Mouse (Mus musculus) forebrain, embryonic 11.5 days (tissue): ENCODE results near the gene Pde10a. TPM values are rescaled to one million over a fixed set of nuclear protein-coding genes. Genes with fewer than 3 reads are reported as not detected.

ENCODE experiments used
- ATAC-seq: fragments of 200-750 bp; cut with Nextera tagmentation; replicated peaks from 2 replicates; pipeline ENCODE4 v1.8.0; 2017; ENCODE audit warnings: moderate TSS enrichment; ENCODE audit not compliant: low FRiP score
- DNase-seq: peaks from one replicate; pipeline ENCODE4 v3.0.0-alpha.2; 2017; ENCODE audit warnings: low spot score
- H3K27ac ChIP-seq: fragments of 300-500 bp; sonication (generic); 2 replicates; pipeline ENCODE4 v1.5.1; 2014; ENCODE audit warnings: low read depth, low read length
- H3K27me3 ChIP-seq: fragments of 300-500 bp; sonication (generic); 2 replicates; pipeline ENCODE4 v1.6.1; 2014; ENCODE audit warnings: mild to moderate bottlenecking, low read length, mixed read lengths; ENCODE audit not compliant: control insufficient read depth, insufficient read depth
- H3K36me3 ChIP-seq: fragments of 300-500 bp; sonication (generic); 2 replicates; pipeline ENCODE4 v1.6.1; 2014; ENCODE audit warnings: mild to moderate bottlenecking, low read length, moderate library complexity, mixed read lengths; ENCODE audit not compliant: control insufficient read depth, insufficient read depth
- H3K4me1 ChIP-seq: fragments of 300-500 bp; sonication (generic); replicated peaks from 2 replicates; pipeline ENCODE4 v1.6.1; 2014; ENCODE audit warnings: low read length, mixed read lengths; ENCODE audit not compliant: control insufficient read depth, insufficient read depth
- H3K4me2 ChIP-seq: fragments of 300-500 bp; sonication (generic); 2 replicates; pipeline ENCODE4 v1.6.1; 2014; ENCODE audit warnings: low read depth, mild to moderate bottlenecking, low read length, moderate library complexity, mixed read lengths; ENCODE audit not compliant: severe bottlenecking
- H3K4me3 ChIP-seq: fragments of 300-500 bp; sonication (generic); 2 replicates; pipeline ENCODE4 v1.5.1; 2014; ENCODE audit warnings: low read depth, low read length
- H3K9ac ChIP-seq: fragments of 300-500 bp; sonication (generic); 2 replicates; pipeline ENCODE4 v1.6.1; 2014; ENCODE audit warnings: low read length
- H3K9me3 ChIP-seq: fragments of 300-500 bp; sonication (generic); 2 replicates; pipeline ENCODE4 v1.6.1; 2016; ENCODE audit warnings: low read length, mixed read lengths; ENCODE audit not compliant: control insufficient read depth
- WGBS: fragments of 180-500 bp; shearing (Covaris S2); extraction: QIAGEN DNeasy Blood & Tissue Kit; methylation state at CpG from one replicate; pipeline ENCODE4 v1.1.7; 2014; 5-methylcytosine and 5-hydroxymethylcytosine counted together
- polyA plus RNA-seq: library from polyadenylated mRNA; unstranded; fragments of >200 nt; fragmentation: Nextera tagmentation; extraction: Ambion mirVana; gene quantifications from 2 replicates; pipeline ENCODE4 v1.2.1, GENCODE M21; 2014

The Pde10a gene
- polyA plus RNA-seq, 1 experiment from 2014 or later = 9.0 TPM

DNA sequence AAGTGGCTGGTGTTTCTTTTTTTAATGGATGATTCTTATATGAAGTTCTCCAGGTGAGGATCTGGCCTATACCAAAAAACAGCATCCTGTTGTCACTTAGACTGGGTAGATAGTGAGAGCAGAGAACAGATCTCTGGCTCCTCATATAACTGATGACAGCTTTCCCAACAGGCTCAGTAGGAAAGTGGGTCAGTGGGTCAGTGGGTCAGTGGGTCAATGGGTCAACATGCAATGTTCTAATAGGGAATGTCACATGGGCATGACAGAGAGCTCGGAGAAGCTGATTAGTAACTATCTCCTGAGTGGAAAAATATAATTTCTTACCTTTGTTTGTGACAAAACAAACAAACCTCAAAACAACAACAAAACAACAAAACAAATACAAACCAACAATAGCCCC is 470.2 kb downstream of the Pde10a start:
- ATAC-seq = no peak
- 79% methylated on average over 1 of the region's 1 CpGs for WGBS
- H3K27ac ChIP-seq = no peak overlapping the region
- H3K4me1 ChIP-seq = no peaks in the 10 kb centered on the region
- no peaks in the 10 kb centered on the region for H3K36me3 ChIP-seq
- no peaks in the 10 kb centered on the region for H3K9me3 ChIP-seq
- H3K9ac ChIP-seq = no peak overlapping the region
- DNase-seq = no peak
- H3K4me2 ChIP-seq = no peak overlapping the region
- H3K4me3 ChIP-seq = no peak overlapping the region
- no peaks in the 10 kb centered on the region for H3K27me3 ChIP-seq

- H3K27me3 ChIP-seq = no peaks in the 10 kb centered on the region
- H3K4me1 ChIP-seq = no peaks in the 10 kb centered on the region
- WGBS = 80% methylated on average over 4 of the region's 4 CpGs
- H3K9ac ChIP-seq = no peak overlapping the region
- no peak overlapping the region for H3K4me2 ChIP-seq
- H3K4me3 ChIP-seq = no peak overlapping the region
- ATAC-seq (no peak), DNase-seq (peak; percentile 6)
- no peaks in the 10 kb centered on the region for H3K36me3 ChIP-seq
- H3K27ac ChIP-seq = no peak overlapping the region
- no peaks in the 10 kb centered on the region for H3K9me3 ChIP-seq
Measured at GRCm38 (mm10) chr17:9002438-9002837, 477.3 kb downstream of the Pde10a start.

DNA sequence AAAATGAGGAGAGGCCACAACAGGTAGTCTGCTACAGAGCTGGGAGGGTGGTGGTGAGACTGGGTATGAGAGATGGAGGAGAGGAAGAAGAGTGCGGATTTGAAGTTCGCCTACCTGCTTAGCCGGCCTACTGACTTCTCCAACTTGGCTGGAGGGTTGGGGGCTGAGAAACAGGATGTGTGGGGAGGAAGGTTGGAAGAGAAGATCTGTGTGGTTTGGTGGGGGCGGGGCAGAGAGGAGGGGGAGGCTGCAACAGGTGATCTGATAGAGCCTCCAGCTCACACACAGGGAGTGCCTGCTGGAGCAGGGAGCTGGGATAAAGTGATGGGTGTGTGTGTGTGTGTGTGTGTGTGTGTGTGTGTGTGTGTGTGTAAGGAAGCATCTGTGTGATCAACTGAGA is 479.3 kb downstream of the Pde10a start:
- H3K4me2 ChIP-seq = no peak overlapping the region
- H3K27ac ChIP-seq = no peak overlapping the region
- 82% methylated on average over 4 of the region's 4 CpGs for WGBS
- H3K4me3 ChIP-seq = no peak overlapping the region
- H3K9me3 ChIP-seq = no peaks in the 10 kb centered on the region
- peak; percentile 37 for DNase-seq
- no peaks in the 10 kb centered on the region for H3K4me1 ChIP-seq
- no peaks in the 10 kb centered on the region for H3K27me3 ChIP-seq
- no peak for ATAC-seq
- no peak overlapping the region for H3K9ac ChIP-seq
- no peaks in the 10 kb centered on the region for H3K36me3 ChIP-seq

DNA sequence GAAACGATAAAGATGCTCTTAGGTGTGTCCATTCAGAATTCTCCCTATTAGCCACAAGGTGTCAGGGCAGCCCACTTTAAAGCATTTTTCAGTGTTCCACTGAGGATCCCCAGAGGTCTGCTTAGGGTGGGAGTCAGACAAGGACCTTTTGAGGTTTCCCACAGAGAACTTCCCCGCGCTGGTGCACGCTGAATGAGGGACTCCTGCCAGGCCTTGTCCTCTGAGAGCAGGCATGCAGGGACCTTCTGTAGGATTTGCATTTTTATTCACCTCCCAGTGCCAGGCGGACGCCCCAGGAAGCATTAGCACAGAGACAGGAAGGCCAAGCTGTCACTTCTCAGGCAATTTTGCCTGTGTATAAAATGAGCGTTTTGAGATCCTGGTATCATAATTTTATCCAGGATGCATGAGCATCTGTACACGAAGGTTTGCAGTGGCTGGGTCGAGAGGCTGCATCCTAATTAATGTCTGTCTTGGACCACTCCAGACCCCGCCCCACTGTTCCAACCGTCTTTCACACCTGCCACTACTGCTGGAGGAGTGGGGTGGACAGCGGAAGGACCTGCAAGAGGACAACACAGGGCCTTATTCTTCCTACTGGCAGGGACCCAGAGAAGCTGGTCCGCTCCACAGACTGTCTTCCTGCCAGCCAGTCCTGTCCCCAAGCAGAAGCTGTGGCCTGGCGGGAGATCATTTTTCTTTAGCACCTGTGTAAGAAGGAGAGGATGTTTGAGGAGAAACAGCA is 498.2 kb downstream of the Pde10a start:
- Histone ChIP-seq H3K4me2 (no peak overlapping the region), H3K27ac (no peak overlapping the region), H3K27me3 (no peaks in the 10 kb centered on the region), H3K4me1 (no peaks in the 10 kb centered on the region), H3K9me3 (no peaks in the 10 kb centered on the region), H3K36me3 (no peaks in the 10 kb centered on the region), H3K4me3 (no peak overlapping the region), H3K9ac (no peak overlapping the region; the same call in 1 of the 2 replicates)
- no peak for ATAC-seq
- 23% methylated on average over 14 of the region's 14 CpGs for WGBS
- DNase-seq = peak; percentile 42

DNA sequence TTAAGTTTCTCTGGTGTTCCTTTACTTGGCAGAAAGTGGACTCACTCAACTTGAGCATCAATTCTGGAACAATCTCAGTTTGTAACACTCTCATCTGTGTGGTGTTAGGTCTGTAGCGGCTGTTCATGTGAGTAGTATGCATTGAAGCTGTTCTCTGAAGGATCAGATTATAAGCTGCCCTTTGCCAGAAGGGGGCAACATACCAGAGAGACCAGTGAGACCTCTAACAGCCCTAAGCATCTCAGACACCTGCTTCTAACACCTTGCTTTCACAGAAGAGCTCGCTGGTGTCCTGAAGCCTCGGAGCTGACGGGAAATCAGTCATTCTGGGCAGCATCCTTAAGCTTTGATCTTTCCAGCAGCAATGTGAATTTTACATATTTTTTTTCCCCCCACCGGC is 505.0 kb downstream of the Pde10a start:
- 77% methylated on average over 5 of the region's 5 CpGs for WGBS
- H3K27me3 ChIP-seq = no peaks in the 10 kb centered on the region
- H3K9ac ChIP-seq = no peak overlapping the region
- H3K36me3 ChIP-seq = no peaks in the 10 kb centered on the region
- H3K4me3 ChIP-seq = no peak overlapping the region
- no peaks in the 10 kb centered on the region for H3K9me3 ChIP-seq
- ATAC-seq (no peak), DNase-seq (peak; percentile 33)
- no peak overlapping the region for H3K4me2 ChIP-seq
- peaks cover 5% of the 10 kb centered on the region; the same call in 1 of the 2 replicates for H3K4me1 ChIP-seq
- no peak overlapping the region for H3K27ac ChIP-seq

DNA sequence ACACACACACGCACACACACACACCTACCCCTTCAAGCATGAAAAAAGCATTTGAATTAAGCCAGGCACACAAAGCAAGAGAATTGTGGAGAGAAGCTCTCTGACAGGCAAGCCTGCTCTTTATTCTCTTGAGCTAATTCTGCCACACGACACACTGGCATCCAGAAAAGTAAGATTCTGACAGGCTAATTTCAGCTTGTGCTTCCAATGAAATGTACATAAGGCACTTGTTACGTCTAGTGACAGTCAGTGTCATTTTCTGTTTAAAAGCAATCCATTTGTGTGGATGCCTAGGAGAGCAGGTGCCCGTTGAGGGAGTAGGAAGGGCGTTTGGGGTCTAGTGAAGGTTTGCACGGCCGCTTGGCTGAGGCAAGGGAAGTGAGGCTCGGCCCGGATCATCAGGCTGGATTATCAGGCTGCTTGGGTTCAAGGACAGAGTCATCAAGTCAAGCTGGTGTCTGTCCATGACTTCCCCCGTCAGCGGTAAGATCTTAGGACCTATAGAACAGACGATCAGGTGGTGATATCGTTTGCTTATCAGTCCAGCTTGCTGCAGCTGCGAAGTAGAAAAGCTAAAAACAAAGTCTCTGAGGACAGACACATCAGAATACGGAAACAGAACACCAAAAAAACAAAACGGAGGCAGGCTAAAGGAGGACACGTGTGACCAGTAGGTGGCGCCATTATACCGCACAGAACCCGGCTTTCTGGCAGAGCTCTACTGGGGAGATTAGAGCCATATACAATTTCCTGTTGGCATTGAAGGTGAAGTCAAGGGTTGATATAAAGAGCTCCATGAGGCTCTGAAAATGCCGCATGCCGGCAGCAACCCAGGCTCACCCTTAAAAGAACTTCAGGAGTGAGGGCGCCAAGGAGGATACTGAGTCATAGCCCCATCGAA is 506.3 kb downstream of the Pde10a start:
- peak; percentile 89 for DNase-seq
- Histone ChIP-seq H3K27me3 (no peaks in the 10 kb centered on the region), H3K36me3 (no peaks in the 10 kb centered on the region), H3K4me1 (peaks cover 5% of the 10 kb centered on the region; the same call in 1 of the 2 replicates), H3K4me2 (peak overlapping the region; percentile 42), H3K4me3 (no peak overlapping the region), H3K9me3 (no peaks in the 10 kb centered on the region), H3K27ac (no peak overlapping the region), H3K9ac (peak overlapping the region; percentile 39)
- WGBS = 17% methylated on average over 24 of the region's 24 CpGs
- peak; percentile 71 for ATAC-seq

- WGBS = 64% methylated on average over 6 of the region's 6 CpGs
- Histone ChIP-seq H3K4me3 (no peak overlapping the region), H3K27me3 (no peaks in the 10 kb centered on the region), H3K27ac (no peak overlapping the region), H3K4me2 (no peak overlapping the region), H3K36me3 (no peaks in the 10 kb centered on the region), H3K4me1 (peaks cover 5% of the 10 kb centered on the region; the same call in 1 of the 2 replicates), H3K9ac (no peak overlapping the region), H3K9me3 (no peaks in the 10 kb centered on the region)
- ATAC-seq = no peak
- peak; percentile 37 for DNase-seq
Measured at GRCm38 (mm10) chr17:9032362-9033044, 507.3 kb downstream of the Pde10a start.

DNA sequence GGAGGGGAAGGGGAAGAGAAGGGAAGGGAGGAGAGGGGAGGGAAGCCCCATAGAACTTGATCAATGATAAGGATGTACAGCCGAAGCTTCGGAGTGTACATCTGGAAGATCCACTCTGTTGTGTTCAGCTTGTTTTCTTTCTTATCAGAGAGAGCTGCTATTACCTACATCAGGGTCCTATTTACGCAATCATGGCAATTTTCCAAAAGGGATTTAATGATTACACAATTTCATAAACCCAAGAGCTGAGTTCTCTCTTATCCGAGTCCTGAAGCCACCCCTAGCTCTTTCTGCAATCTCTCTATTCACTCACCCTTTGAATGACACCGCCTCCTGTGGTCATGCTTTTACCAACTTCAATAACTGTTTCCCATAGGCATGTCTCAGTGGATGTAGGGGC is 508.3 kb downstream of the Pde10a start:
- Histone ChIP-seq H3K4me2 (no peak overlapping the region), H3K36me3 (no peaks in the 10 kb centered on the region), H3K9me3 (no peaks in the 10 kb centered on the region), H3K4me1 (peaks cover 5% of the 10 kb centered on the region; the same call in 1 of the 2 replicates), H3K9ac (no peak overlapping the region), H3K27ac (no peak overlapping the region), H3K27me3 (no peaks in the 10 kb centered on the region), H3K4me3 (no peak overlapping the region)
- DNase-seq (no peak), ATAC-seq (no peak)
- WGBS = 70% methylated on average over 5 of the region's 5 CpGs
